Mouse (Mus musculus) embryo, embryonic 11 days (tissue): ENCODE data around the gene Rasl11a.
A peak's percentile ranks its signal among the peaks of the same experiment; 100 is the strongest.
"Not testable (repeated sequence)": the region's sequence is repeated elsewhere in the genome, so short reads cannot be mapped to it uniquely, and the experiment has no call there.

Source experiments
- DNase-seq: peaks from one replicate; pipeline ENCODE4 v3.0.0-alpha.2; 2015

Rasl11a gene

DNA sequence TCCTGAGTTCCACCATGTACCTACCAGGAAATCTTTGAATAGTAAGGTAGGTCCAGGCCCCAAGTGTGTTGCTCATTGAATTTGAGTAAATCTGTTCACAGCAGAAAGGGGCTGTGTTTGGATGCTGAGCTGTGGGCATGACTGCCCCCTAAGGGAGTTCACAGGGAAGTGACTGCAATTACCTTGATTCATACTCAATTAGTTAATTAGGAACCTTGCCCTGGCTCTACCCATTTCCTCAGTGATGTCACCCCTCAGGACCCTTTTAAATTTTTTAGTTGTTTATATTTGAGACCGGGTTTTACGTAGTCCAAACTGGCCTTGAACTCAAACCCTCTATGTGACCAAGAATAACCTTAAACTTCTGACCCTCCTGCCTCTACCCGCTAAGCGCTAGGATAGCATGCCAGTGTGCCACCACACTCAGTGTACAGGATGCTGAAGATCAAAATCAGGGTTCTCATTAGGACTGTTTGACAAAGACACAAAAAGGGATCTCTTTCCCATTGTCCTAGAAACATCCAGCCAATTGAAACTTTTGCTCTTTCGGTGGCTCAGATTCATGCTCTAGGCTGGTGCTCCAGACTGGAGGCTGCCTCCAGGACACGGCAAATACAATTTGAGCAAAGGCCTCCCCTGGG, 450 bp upstream of the Rasl11a start:
- DNase-seq: peak; percentile 50

DNA sequence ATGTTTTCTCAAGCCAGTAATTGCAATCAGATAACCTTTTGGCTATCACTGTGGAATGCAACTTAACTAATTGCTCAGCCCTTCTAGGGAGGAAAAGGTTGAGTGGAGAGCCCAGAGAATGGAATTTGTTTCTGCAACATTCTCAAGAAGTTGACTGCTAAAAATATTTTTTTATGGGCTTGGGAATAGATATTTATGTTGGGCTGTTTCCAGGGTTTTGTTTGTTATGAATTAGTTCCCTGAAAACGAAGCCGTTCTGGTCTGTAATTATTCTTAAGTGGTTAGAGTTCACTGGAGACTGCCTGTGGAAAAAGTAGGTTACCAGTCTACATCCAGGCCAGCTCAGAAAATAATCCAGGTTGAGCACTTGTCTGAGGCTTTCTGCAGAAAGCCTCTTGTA, 1.6 kb downstream of the Rasl11a start:
- DNase-seq: no peak

DNA sequence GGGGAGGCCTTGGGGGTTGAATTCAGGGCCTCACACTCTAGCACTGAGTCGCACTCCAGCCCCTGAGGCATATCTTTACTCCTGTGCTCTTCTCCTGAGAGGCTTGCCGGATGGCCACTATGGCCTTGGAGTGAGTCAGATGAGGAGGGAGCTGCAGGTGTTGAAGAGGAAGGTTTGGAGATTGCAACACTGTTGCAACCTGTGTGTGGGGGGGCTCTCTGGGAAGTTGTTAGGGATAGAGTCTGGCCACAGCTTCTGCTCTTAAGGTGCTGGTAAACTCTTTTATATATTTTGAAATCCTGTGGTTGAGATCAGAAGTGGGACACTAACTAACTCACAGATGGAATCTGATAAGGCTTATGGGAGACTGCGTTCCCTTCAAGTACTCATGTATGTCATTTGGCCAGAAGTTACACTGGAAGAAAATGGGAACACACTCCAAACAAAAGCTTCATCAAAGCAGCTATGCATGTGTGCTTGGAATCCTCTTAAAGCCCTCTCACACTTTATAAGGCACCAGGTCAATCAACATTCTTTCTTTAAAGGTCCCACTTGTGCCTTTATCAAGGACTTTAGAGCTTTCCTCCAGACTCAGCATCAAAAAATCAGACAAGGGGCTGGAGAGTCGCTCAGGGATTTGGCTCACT, 4.2 kb downstream of the Rasl11a start:
- no peak for DNase-seq

- DNase-seq: no peak
Measured at GRCm38 (mm10) chr5:146856106-146856505, 11.2 kb downstream of the Rasl11a start.

DNA sequence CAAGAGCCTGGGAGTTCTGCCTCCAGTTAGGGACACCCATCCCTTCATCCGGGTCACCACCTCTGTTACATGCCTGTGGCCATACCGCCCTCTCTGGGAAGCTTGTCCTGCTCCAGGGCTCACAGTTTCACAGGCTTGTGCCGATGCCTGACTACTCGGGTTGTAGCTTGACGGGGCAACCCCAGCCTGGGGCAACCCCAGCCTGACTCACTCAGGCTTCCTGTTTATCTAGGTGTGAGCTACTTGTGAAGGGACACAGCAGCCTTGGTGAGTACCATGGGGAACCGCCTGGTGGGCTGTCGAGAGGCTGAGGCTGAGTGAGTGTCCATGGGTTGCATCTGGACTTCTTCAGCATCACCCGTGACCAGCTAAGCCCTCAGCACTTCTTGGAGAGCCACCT, 12.7 kb downstream of the Rasl11a start:
- DNase-seq: no peak

GRCm38 (mm10) chr5:146858772-146859171, 13.9 kb downstream of the Rasl11a start:
- DNase-seq: no peak

GRCm38 (mm10) chr5:146859246-146859645, 14.4 kb downstream of the Rasl11a start:
- no peak for DNase-seq

DNA sequence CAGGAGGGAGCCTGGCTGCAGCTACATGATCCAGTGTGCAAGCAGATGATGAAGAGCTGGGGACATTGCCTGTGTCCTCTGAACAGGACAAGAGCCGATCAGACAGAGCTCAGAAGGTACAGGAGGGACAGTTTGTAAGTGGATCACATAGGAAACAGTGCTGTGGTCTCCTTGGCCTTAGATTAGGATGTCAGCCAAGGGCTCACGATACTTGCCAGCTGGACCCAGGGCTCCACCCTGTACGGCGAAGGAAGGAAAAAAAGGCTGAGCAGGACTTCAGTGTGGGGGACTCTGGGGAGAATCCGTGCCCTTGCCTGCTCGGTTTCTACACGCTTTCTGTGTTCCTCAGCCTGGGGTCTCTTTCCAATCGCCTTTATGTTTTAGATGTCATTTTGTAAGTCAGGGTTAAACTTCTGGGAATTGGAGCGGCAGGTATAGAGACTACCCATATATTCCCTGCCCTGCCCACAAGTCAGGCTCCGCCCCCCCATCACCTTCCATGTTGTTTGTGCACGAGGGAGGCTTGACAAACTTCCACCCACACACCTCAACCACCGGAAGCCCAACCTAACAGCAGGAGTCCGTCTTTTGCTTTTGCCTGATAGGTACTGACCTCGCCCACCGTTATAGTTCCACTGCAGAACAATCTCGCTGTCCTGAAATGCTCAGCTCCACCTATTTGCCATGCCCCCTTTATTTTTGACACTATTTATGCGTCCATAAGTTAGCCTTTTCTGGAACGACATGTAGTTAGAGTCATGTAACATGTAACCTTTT, 15.5 kb downstream of the Rasl11a start:
- DNase-seq: no peak

- no peak for DNase-seq
Measured at GRCm38 (mm10) chr5:146861588-146861987, 16.7 kb downstream of the Rasl11a start.

DNA sequence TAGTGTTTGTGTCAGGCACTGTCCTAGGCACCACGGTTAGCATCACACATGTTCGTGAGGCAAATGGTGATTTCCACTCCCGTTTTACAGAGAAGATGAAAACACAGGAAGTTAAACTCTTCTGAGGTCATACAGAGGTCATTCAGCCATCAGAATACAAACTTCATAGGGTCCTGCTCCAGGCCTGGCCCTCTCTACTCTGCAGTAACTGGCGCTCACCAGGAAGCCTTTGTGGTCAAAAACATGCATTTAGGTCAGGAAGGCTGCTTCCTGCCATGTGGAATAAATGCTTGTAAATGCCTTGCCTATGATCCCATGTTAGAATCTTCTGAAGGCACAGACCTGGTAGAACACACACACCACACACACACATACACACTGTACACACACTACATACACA, 20.6 kb downstream of the Rasl11a start:
- no peak for DNase-seq

GRCm38 (mm10) chr5:146866277-146866676, 21.4 kb downstream of the Rasl11a start:
- DNase-seq: no peak

DNA sequence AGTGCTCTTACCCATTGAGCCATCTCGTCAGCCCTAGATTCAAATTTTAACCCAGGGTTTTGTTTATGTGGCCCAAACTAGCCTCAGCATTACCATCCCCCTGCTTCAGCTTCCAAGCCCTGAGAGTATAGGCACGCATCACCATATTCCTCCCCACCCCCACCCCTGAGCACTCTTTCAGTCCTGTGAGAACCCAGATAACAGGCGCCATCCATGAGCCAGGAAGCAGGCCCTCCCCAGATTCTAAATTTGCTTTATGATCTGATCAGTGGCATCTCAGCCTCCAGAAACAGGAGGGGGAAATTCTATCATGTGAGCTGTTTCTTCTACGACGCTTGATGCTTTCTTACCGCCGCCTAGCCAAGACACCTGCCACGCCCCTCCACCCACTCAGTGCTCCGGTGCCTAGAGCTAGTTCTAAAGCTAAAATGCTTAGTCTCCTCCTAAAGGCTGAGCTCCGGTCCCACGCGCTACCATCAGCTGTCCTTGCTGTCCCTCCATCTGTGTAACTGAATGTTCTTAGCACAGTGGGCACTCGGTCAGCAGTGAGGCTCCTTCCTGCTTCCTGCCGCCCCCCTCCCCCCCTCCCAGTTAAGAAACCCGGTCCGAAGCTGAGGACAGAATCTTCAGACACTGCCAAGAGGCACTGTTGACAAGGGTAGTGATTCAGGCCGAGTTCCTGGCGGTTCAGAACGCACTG, 22.5 kb downstream of the Rasl11a start:
- DNase-seq: peak; percentile 44

- no peak for DNase-seq
Measured at GRCm38 (mm10) chr5:146867946-146868314, 23.1 kb downstream of the Rasl11a start.

GRCm38 (mm10) chr5:146872981-146873631, 28.2 kb downstream of the Rasl11a start:
- DNase-seq: no peak

GRCm38 (mm10) chr5:146876024-146876423, 31.2 kb downstream of the Rasl11a start:
- no peak for DNase-seq

- DNase-seq: not testable (repeated sequence)
Measured at GRCm38 (mm10) chr5:146877882-146878281, 33.0 kb downstream of the Rasl11a start.

- no peak for DNase-seq
Measured at GRCm38 (mm10) chr5:146882261-146882660, 37.4 kb downstream of the Rasl11a start.

- DNase-seq: no peak
Measured at GRCm38 (mm10) chr5:146883053-146883452, 38.2 kb downstream of the Rasl11a start.

DNA sequence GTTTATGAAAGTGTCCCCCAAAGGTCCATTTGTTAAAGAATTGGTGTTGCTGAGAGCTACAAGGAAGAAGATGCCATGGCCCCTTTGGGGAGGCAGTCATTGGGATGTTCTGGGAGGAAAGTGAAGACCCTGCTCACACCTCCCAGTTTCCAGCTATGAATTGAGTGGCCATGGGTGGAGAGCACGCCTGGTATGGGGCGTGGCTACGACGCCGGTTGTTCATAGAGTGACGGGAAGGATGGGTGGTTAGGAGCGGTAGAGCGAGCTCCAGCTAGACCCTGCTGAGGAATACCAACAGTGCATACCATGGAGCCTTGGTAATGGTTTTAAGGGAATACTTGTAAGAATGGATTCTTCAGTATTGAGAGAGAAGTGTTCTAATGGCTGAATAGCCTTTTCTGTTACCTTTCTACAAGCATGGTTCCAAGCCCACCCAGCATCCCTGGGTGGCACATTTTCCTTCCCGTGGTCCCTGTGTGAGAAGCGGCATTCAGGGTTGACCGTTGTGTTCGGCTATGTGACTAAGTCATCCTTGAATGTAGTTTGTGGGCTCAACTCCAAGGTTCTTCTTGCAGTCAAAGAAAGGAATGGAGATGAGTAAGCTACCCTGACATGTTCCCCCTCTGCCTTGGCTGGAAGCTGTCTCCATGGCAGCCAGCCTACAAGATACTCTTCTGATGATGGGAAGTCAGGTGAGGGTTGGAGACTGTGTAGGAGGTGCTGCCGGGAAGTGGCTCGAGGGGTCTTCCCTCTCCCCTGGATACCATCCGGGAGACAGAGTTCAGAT, 38.8 kb downstream of the Rasl11a start:
- DNase-seq: no peak

- DNase-seq: peak; percentile 76
Measured at GRCm38 (mm10) chr5:146891127-146891526, 46.3 kb downstream of the Rasl11a start.

GRCm38 (mm10) chr5:146892904-146893303, 48.0 kb downstream of the Rasl11a start:
- no peak for DNase-seq
